Mouse (Mus musculus): Measurements from ENCODE around the gene Lrp1. TPM values are rescaled to one million over a fixed set of nuclear protein-coding genes. Genes with fewer than 3 reads are reported as not detected.
"Not testable (repeated sequence)": the region's sequence is repeated elsewhere in the genome, so short reads cannot be mapped to it uniquely, and the experiment has no call there.

The Lrp1 gene
- 100 to 1,000 TPM; 192 to 251 TPM for total RNA-seq (2021)
- long read RNA-seq, experiment 1, partial matches to known transcripts = 6 of 14 reads
- long read RNA-seq, experiment 1, other reads (novel, unspliced or antisense) = 8 of 14 reads
- long read RNA-seq, experiment 2, partial matches to known transcripts = 10 of 10 reads
- long read RNA-seq, experiment 2, other reads (novel, unspliced or antisense) = 0 of 10 reads

- DNase-seq = peak; percentile 35 to 58
These were observed at the start of gene Lrp1 for GRCm38 (mm10) chr10:127620406-127621190. Lrp1 (minus strand) TSS chr10:127621148.

- no peak for DNase-seq
These were observed 49.2 kb upstream of the Lrp1 start for GRCm38 (mm10) chr10:127670185-127670584.

- DNase-seq = no peak
These were observed 48.2 kb upstream of the Lrp1 start for GRCm38 (mm10) chr10:127669170-127669569.

GRCm38 (mm10) chr10:127668093-127669050 lies 47.4 kb upstream of the Lrp1 start, which contains the start of gene Nab2:
Nab2 (minus strand) TSS chr10:127668568.
- DNase-seq = peak; percentile 80 to 90

GRCm38 (mm10) chr10:127667269-127668092 lies 46.5 kb upstream of the Lrp1 start:
- peak; percentile 91 to 94 for DNase-seq

GRCm38 (mm10) chr10:127666501-127667268 lies 45.7 kb upstream of the Lrp1 start, which contains the start of gene Nemp1:
Nemp1 (plus strand) TSS chr10:127666901.
- peak; percentile 94 for DNase-seq

GRCm38 (mm10) chr10:127665366-127666181 lies 44.6 kb upstream of the Lrp1 start:
- DNase-seq = no peak

- no peak for DNase-seq
These were observed 43.9 kb upstream of the Lrp1 start for GRCm38 (mm10) chr10:127664891-127665290.

- no peak for DNase-seq
These were observed 43.2 kb upstream of the Lrp1 start for GRCm38 (mm10) chr10:127664166-127664565.

GRCm38 (mm10) chr10:127663590-127663989 lies 42.6 kb upstream of the Lrp1 start:
- DNase-seq = no peak

- DNase-seq = peak; percentile 55 to 64
These were observed 41.8 kb upstream of the Lrp1 start for GRCm38 (mm10) chr10:127662666-127663253.

- DNase-seq = peak; percentile 82 to 87
These were observed 41.1 kb upstream of the Lrp1 start for GRCm38 (mm10) chr10:127661915-127662663.

- peak in 1 of 2 experiments; percentile 55 for DNase-seq
These were observed 40.5 kb upstream of the Lrp1 start for GRCm38 (mm10) chr10:127661291-127661914.

- DNase-seq = no peak
These were observed 38.6 kb upstream of the Lrp1 start for GRCm38 (mm10) chr10:127659551-127659950.

GRCm38 (mm10) chr10:127658076-127658475 lies 37.1 kb upstream of the Lrp1 start:
- DNase-seq = no peak

- DNase-seq = not testable (repeated sequence)
These were observed 36.7 kb upstream of the Lrp1 start for GRCm38 (mm10) chr10:127657617-127658016.

GRCm38 (mm10) chr10:127654970-127655579 lies 34.1 kb upstream of the Lrp1 start:
- no peak for DNase-seq

All from adrenal gland, postnatal 36 days (tissue).